Mouse (Mus musculus) hindbrain, embryonic 16.5 days (tissue): ENCODE results near the gene Trim33. TPM values are rescaled to one million over a fixed set of nuclear protein-coding genes. Genes with fewer than 3 reads are reported as not detected.

ENCODE experiments used
- ATAC-seq: fragments of 200-750 bp; cut with Nextera tagmentation; 2 replicates; pipeline ENCODE4 v1.8.0; 2017; ENCODE audit warnings: moderate TSS enrichment, moderate library complexity
- H3K27ac ChIP-seq: fragments of 300-500 bp; sonication (generic); 2 replicates; pipeline ENCODE4 v1.5.1; 2014; ENCODE audit warnings: low read depth, mild to moderate bottlenecking, control low read depth, low read length, moderate library complexity
- H3K27me3 ChIP-seq: fragments of 300-500 bp; sonication (generic); replicated peaks from 2 replicates; pipeline ENCODE4 v1.6.1; 2014; ENCODE audit warnings: low read length; ENCODE audit not compliant: control insufficient read depth, insufficient read depth
- H3K36me3 ChIP-seq: fragments of 300-500 bp; sonication (generic); 2 replicates; pipeline ENCODE4 v1.6.1; 2014; ENCODE audit warnings: mild to moderate bottlenecking, low read length, moderate library complexity, mixed read lengths; ENCODE audit not compliant: control insufficient read depth, insufficient read depth
- H3K4me1 ChIP-seq: fragments of 300-500 bp; sonication (generic); 2 replicates; pipeline ENCODE4 v1.6.1; 2014; ENCODE audit warnings: low read depth, low read length; ENCODE audit not compliant: control insufficient read depth, insufficient read depth
- H3K4me2 ChIP-seq: fragments of 300-500 bp; sonication (generic); 2 replicates; pipeline ENCODE4 v1.6.1; 2014; ENCODE audit warnings: mild to moderate bottlenecking, low read length, control low read depth, moderate library complexity
- H3K4me3 ChIP-seq: fragments of 300-500 bp; sonication (generic); 2 replicates; pipeline ENCODE4 v1.5.1; 2014; ENCODE audit warnings: mild to moderate bottlenecking, low read length, control low read depth, moderate library complexity
- H3K9ac ChIP-seq: fragments of 300-500 bp; sonication (generic); 2 replicates; pipeline ENCODE4 v1.6.1; 2014; ENCODE audit warnings: low read depth, mild to moderate bottlenecking, control low read depth, low read length, moderate library complexity
- H3K9me3 ChIP-seq: fragments of 300-500 bp; sonication (generic); 2 replicates; pipeline ENCODE4 v1.6.1; 2014; ENCODE audit warnings: mild to moderate bottlenecking, low read length, moderate library complexity; ENCODE audit not compliant: control insufficient read depth
- WGBS: fragments of 180-500 bp; shearing (Covaris S2); extraction: QIAGEN DNeasy Blood & Tissue Kit; methylation state at CpG from one replicate; pipeline ENCODE4 v1.1.7; 2014; 5-methylcytosine and 5-hydroxymethylcytosine counted together
- polyA plus RNA-seq: library from polyadenylated mRNA; unstranded; fragments of >200 nt; fragmentation: Nextera tagmentation; extraction: Ambion mirVana; gene quantifications from 2 replicates; pipeline ENCODE4 v1.2.1, GENCODE M21; 2015

Trim33 gene
- polyA plus RNA-seq, 1 experiment from 2014 or later: 19.4 TPM

DNA sequence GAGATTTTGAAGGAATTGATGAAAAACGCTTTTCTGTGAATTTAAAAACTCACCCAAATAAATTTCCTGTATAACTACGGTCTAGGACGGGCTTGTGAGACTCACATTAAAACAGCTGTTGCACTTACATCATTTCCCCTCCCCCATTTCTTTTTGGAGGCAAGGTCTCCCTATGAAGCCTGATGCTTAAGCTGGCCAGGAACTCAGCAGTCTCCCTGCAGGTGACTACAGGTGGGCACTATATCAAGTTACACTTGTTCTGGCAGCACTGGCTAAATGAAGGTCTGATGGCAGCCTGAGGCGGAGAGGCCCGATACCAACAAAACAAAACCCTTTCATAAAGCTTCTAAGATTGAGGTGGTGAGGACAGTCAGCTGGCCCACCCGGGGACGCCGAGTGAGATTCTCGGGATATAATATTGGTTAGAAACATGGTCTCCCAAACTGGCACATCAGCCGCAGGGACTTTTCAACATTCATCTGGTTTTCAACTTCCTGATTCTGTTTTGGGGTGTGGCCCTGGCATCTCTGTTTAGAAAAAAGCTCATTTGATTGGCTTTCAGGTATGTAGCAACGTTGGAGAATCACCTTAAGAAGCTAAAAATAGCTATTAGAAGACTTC lies 422 bp upstream of the Trim33 start:
- H3K27me3 ChIP-seq: no peaks in the 10 kb centered on the region
- peak overlapping the region; percentile 99 for H3K27ac ChIP-seq
- no peak; the same call in 1 of the 2 replicates for ATAC-seq
- H3K4me3 ChIP-seq: peak overlapping the region; percentile 99
- H3K4me1 ChIP-seq: peaks cover 14% of the 10 kb centered on the region
- no peaks in the 10 kb centered on the region for H3K36me3 ChIP-seq
- no peaks in the 10 kb centered on the region for H3K9me3 ChIP-seq
- H3K9ac ChIP-seq: peak overlapping the region; percentile 98
- WGBS: 12% methylated on average over 11 of the region's 11 CpGs
- peak overlapping the region; percentile 65 for H3K4me2 ChIP-seq

GRCm38 (mm10) chr3:103280241-103280761 lies 1.2 kb downstream of the Trim33 start:
- Histone ChIP-seq H3K4me1 (peaks cover 14% of the 10 kb centered on the region), H3K4me3 (peak overlapping the region; percentile 99), H3K36me3 (no peaks in the 10 kb centered on the region), H3K9ac (peak overlapping the region; percentile 98), H3K9me3 (no peaks in the 10 kb centered on the region), H3K27me3 (no peaks in the 10 kb centered on the region), H3K4me2 (peak overlapping the region; percentile 97), H3K27ac (peak overlapping the region; percentile 99)
- peak; percentile 74 for ATAC-seq
- WGBS: under 1% methylated on average over 31 of the region's 36 CpGs

DNA sequence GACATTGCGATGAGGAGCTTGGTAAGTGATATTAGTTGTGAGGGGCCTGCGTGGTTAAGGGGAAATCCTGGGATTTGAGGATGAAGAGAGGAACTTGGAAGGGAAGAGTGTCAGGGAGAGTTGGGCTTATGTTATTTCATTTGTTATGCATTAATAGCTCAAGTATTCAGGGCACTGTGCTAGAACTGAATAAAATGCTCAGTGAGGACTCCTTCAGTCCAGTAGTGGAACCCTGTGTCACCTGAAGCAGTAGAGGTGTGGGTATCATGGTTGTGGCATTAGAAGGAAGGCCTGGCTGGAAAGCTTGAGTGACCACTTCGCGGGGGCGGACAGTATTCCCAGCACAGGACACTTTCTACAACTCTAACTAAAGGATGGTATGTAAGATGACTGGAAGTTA lies 1.8 kb downstream of the Trim33 start:
- Histone ChIP-seq H3K9ac (peak overlapping the region; percentile 98), H3K4me1 (peaks cover 14% of the 10 kb centered on the region), H3K27me3 (no peaks in the 10 kb centered on the region), H3K9me3 (no peaks in the 10 kb centered on the region), H3K27ac (no peak overlapping the region), H3K4me2 (peak overlapping the region; percentile 97), H3K4me3 (peak overlapping the region; percentile 99), H3K36me3 (no peaks in the 10 kb centered on the region)
- ATAC-seq: no peak
- WGBS: 26% methylated on average over 5 of the region's 5 CpGs

DNA sequence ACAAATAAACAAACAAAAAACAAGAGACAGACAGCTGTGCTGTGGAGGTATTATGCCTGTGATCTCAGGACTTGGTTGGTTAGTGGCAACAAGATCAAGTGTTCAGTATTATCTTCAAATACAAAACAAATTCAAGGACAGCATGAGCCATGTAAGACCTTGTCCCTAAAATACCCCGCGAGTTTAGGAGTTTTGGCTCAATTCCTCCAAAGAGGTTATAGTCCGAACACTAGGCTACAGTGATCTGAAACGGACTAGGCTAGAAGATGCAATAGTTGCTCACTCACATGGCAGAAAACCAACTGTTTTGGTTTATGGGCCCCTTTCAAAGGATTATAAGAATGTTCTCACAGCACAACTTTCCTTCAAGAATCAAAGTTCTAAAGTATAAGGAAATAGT lies 9.7 kb downstream of the Trim33 start:
- ATAC-seq: no peak
- H3K9ac ChIP-seq: no peak overlapping the region
- no peak overlapping the region for H3K27ac ChIP-seq
- no peaks in the 10 kb centered on the region for H3K36me3 ChIP-seq
- WGBS: 91% methylated on average over 4 of the region's 4 CpGs
- no peaks in the 10 kb centered on the region; the same call in 1 of the 2 replicates for H3K4me1 ChIP-seq
- H3K4me3 ChIP-seq: no peak overlapping the region
- H3K27me3 ChIP-seq: no peaks in the 10 kb centered on the region
- H3K4me2 ChIP-seq: no peak overlapping the region
- H3K9me3 ChIP-seq: no peaks in the 10 kb centered on the region

GRCm38 (mm10) chr3:103291087-103291486 lies 12.0 kb downstream of the Trim33 start:
- H3K9ac ChIP-seq: no peak overlapping the region
- no peak overlapping the region for H3K4me3 ChIP-seq
- no peak for ATAC-seq
- no peaks in the 10 kb centered on the region for H3K4me1 ChIP-seq
- H3K9me3 ChIP-seq: no peaks in the 10 kb centered on the region
- H3K36me3 ChIP-seq: no peaks in the 10 kb centered on the region
- no peak overlapping the region for H3K27ac ChIP-seq
- no peaks in the 10 kb centered on the region for H3K27me3 ChIP-seq
- WGBS: 93% methylated on average over 2 of the region's 2 CpGs
- no peak overlapping the region for H3K4me2 ChIP-seq

DNA sequence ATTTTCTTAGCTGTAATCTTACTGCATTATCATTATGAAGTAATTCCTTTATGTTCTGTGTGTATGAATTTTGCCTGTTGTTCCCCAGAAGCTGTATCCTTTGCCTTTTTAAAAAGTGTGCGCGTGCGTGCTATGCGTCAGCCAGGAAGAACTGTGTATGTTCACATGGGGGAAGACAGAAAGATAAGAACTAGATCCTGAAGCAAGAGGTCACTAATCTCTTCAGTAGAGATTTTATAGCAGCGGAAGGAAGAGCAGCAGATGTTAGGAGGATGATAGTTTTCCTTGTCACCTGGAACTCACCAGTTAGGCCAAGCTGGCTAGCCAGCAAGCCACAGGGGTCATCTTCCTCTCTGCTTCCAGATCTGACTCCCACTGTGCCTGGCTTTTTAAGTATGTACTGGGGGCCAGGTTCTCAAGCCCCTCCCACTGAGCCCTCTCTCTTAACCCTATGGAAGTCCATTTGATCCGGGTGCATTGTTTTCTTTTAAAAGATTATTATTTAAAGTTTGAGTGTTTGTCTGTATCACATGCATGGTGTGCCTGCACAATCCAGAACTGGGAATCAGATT lies 26.4 kb downstream of the Trim33 start:
- no peak; the same call in 1 of the 2 replicates for ATAC-seq

DNA sequence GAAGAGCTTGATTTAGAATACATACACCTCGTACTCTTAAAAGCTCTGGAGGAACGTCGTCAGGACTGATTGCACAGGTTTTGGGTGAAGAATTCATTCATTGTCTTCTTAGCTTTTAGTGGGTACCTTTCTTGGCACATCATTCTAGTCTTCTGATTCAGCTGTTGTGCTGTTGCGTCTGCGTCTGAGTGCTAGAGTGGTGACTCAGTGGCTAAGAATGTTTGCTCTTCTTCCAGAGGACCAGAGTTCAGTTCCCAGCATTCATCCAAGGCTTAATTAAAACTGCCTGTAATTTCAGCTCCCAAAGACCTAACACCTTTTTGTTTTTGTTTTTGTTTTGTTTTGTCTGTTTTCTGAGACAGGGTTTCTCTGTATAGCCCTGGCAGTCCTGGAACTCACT lies 30.2 kb downstream of the Trim33 start:
- Histone ChIP-seq H3K36me3 (no peaks in the 10 kb centered on the region), H3K27me3 (no peaks in the 10 kb centered on the region), H3K9ac (no peak overlapping the region), H3K27ac (no peak overlapping the region), H3K4me1 (peaks cover 4% of the 10 kb centered on the region), H3K9me3 (no peaks in the 10 kb centered on the region), H3K4me2 (no peak overlapping the region), H3K4me3 (no peak overlapping the region)
- 71% methylated on average over 5 of the region's 5 CpGs for WGBS
- no peak for ATAC-seq

More for the DNA sequence above, 26.4 kb downstream of the Trim33 start:
- WGBS: 71% methylated on average over 6 of the region's 6 CpGs
- Histone ChIP-seq H3K27ac (no peak overlapping the region), H3K36me3 (no peaks in the 10 kb centered on the region), H3K27me3 (no peaks in the 10 kb centered on the region), H3K4me3 (no peak overlapping the region), H3K9ac (no peak overlapping the region), H3K4me1 (peaks cover 4% of the 10 kb centered on the region), H3K4me2 (no peak overlapping the region), H3K9me3 (no peaks in the 10 kb centered on the region)

GRCm38 (mm10) chr3:103309750-103310149 lies 30.7 kb downstream of the Trim33 start:
- 86% methylated on average over 1 of the region's 1 CpGs for WGBS
- no peak for ATAC-seq
- no peak overlapping the region for H3K9ac ChIP-seq
- H3K36me3 ChIP-seq: no peaks in the 10 kb centered on the region
- no peak overlapping the region for H3K4me2 ChIP-seq
- peaks cover 4% of the 10 kb centered on the region for H3K4me1 ChIP-seq
- no peaks in the 10 kb centered on the region for H3K9me3 ChIP-seq
- no peak overlapping the region for H3K4me3 ChIP-seq
- H3K27ac ChIP-seq: no peak overlapping the region
- H3K27me3 ChIP-seq: no peaks in the 10 kb centered on the region

- ATAC-seq: no peak
- Histone ChIP-seq H3K9me3 (no peaks in the 10 kb centered on the region), H3K27ac (no peak overlapping the region), H3K4me3 (no peak overlapping the region), H3K4me2 (no peak overlapping the region), H3K27me3 (no peaks in the 10 kb centered on the region), H3K9ac (no peak overlapping the region), H3K4me1 (no peaks in the 10 kb centered on the region), H3K36me3 (no peaks in the 10 kb centered on the region)
Observed at GRCm38 (mm10) chr3:103314291-103314690, 35.2 kb downstream of the Trim33 start.
